Mouse (Mus musculus) liver, embryonic 12.5 days (tissue): ENCODE results near the gene Dpm2. TPM values are rescaled to one million over a fixed set of nuclear protein-coding genes. Genes with fewer than 3 reads are reported as not detected.

Source experiments
- ATAC-seq: fragments of 200-750 bp; cut with Nextera tagmentation; 2 replicates; pipeline ENCODE4 v1.8.0; 2017; ENCODE audit warnings: moderate number of reproducible peaks, mild to moderate bottlenecking, moderate library complexity
- H3K27ac ChIP-seq: fragments of 300-500 bp; sonication (generic); 2 replicates; pipeline ENCODE4 v1.5.1; 2016; ENCODE audit warnings: mild to moderate bottlenecking
- H3K27me3 ChIP-seq: fragments of 300-500 bp; sonication (generic); replicated peaks from 2 replicates; pipeline ENCODE4 v1.6.1; 2016; ENCODE audit warnings: mild to moderate bottlenecking, moderate library complexity
- H3K36me3 ChIP-seq: fragments of 300-500 bp; sonication (generic); 2 replicates; pipeline ENCODE4 v1.6.1; 2016; ENCODE audit warnings: mild to moderate bottlenecking, moderate library complexity
- H3K4me1 ChIP-seq: fragments of 300-500 bp; sonication (generic); 2 replicates; pipeline ENCODE4 v1.6.1; 2016
- H3K4me2 ChIP-seq: fragments of 300-500 bp; sonication (generic); 2 replicates; pipeline ENCODE4 v1.6.1; 2016; ENCODE audit warnings: mild to moderate bottlenecking, moderate library complexity
- H3K4me3 ChIP-seq: fragments of 300-500 bp; sonication (generic); 2 replicates; pipeline ENCODE4 v1.5.1; 2016; ENCODE audit warnings: mild to moderate bottlenecking, moderate library complexity
- H3K9ac ChIP-seq: fragments of 300-500 bp; sonication (generic); 2 replicates; pipeline ENCODE4 v1.6.1; 2016; ENCODE audit warnings: mild to moderate bottlenecking, moderate library complexity
- H3K9me3 ChIP-seq: fragments of 300-500 bp; sonication (generic); replicated peaks from 2 replicates; pipeline ENCODE4 v1.6.1; 2016; ENCODE audit warnings: mild to moderate bottlenecking, moderate library complexity
- WGBS: fragments of 180-500 bp; shearing (Covaris S2); methylation state at CpG from one replicate; pipeline ENCODE4 v1.1.7; 2016; ENCODE audit not compliant: insufficient replicate concordance; 5-methylcytosine and 5-hydroxymethylcytosine counted together
- polyA plus RNA-seq: library from polyadenylated mRNA; unstranded; fragments of >200 nt; fragmentation: Nextera tagmentation; extraction: Ambion mirVana; gene quantifications from 2 replicates; pipeline ENCODE4 v1.2.1, GENCODE M21; 2016

Gene Dpm2
- polyA plus RNA-seq: 69.5 and 73.8 TPM in 2 replicates

DNA sequence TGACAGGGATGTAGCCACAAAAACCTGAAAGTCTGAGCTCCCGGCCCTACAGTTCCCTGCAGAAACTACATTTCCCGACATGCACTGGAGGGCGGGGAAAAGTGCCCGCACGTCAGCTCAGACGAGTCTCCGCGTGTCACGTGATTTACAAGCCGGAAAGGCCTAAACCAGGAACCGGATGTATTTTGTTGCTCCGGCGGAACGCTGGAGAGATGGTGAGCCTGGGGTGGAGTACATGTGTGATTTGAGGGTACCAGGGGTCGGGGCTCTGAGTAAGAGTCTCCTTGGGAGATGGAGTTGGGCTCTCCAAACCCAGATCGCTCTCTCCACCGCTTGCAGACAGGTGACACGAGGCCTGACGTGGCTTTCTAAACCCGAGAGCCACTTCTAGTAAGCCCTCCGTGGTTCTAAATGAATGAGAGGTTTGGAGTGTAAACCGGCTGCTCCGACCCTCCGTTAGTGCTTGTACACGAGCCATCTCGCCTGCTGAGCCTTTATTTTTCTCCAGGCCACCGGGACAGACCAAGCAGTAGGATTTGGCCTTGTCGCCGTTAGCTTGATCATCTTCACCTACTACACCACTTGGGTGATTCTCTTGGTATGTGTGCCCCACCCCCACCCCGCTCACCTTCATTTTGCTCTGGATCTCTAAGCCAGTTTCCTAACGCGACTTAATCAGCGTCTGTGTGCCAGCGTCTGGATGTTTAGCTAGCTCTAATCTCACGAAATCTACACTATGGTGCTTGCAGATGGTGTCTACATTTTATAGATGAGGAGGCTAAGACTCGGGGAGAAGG, at the start of gene Dpm2:
Dpm2 (plus strand) TSS at position 161 of the 797 bp plus-strand sequence.
- H3K9me3 ChIP-seq: no peaks in the 10 kb centered on the region
- peak within 1 kb of the TSS; percentile 89 for H3K4me2 ChIP-seq
- H3K27ac ChIP-seq: peak within 1 kb of the TSS; percentile 69
- peak within 1 kb of the TSS; percentile 72 for H3K4me3 ChIP-seq
- WGBS: under 1% methylated on average over 36 of the region's 36 CpGs
- peak; percentile 83 for ATAC-seq
- H3K27me3 ChIP-seq: peaks cover 8% of the 10 kb centered on the region
- peak within 1 kb of the TSS; percentile 75 for H3K9ac ChIP-seq
- peaks cover 30% of the 10 kb centered on the region for H3K36me3 ChIP-seq
- peaks cover 25% of the 10 kb centered on the region for H3K4me1 ChIP-seq

DNA sequence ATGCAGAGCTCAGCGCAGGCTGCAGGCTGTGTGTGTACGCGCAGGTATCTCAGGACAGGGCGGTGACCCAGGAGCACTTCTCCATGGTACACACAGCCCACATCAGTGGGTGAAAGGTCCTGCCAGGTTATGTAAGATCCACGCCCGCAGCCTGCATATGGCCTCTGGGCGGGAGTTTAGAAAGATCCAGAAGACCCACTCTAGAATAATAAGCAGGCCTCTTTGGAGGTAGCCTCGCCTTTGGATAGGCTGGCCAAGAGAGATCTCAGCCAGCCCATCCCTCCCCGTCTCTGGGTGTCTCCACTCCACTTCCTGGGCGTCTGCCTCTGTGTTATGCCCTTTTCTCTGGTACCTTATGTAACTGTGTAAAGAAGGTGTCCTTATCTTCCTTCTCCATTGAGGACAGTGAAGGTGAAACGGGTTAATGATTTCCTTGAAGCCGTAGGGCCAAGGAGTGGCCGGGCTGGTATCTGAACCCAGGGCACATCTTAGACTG, 46.1 kb upstream of the Dpm2 start:
- Histone ChIP-seq H3K36me3 (no peaks in the 10 kb centered on the region), H3K9me3 (no peaks in the 10 kb centered on the region), H3K9ac (no peak overlapping the region), H3K4me2 (no peak overlapping the region), H3K27ac (no peak overlapping the region), H3K4me3 (no peak overlapping the region), H3K27me3 (no peaks in the 10 kb centered on the region), H3K4me1 (no peaks in the 10 kb centered on the region; the same call in 1 of the 2 replicates)
- WGBS: 73% methylated on average over 13 of the region's 13 CpGs
- no peak for ATAC-seq

DNA sequence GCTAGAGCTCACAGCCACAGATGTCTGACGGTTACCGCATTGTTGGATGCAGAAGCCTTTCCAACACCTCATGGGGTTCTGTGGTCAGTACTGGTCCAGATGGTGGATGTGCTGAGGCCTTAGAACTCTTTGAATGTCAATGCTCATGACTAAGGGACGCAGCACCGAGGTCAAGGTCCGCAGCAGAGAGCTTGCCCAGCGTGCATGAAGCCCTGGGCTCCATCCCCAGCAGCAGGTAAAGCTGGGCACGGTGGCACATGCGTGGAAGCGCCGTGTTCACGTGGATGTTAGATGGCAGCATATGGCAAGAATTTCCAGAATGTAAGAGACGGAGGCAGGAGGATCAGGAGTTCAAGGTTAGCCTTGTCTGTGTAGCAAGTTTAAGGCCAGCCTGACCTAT, 44.8 kb upstream of the Dpm2 start:
- Histone ChIP-seq H3K9ac (no peak overlapping the region), H3K27me3 (no peaks in the 10 kb centered on the region), H3K4me2 (no peak overlapping the region), H3K4me1 (no peaks in the 10 kb centered on the region; the same call in 1 of the 2 replicates), H3K36me3 (no peaks in the 10 kb centered on the region), H3K9me3 (no peaks in the 10 kb centered on the region), H3K27ac (no peak overlapping the region), H3K4me3 (no peak overlapping the region)
- ATAC-seq: no peak
- 75% methylated on average over 12 of the region's 12 CpGs for WGBS

DNA sequence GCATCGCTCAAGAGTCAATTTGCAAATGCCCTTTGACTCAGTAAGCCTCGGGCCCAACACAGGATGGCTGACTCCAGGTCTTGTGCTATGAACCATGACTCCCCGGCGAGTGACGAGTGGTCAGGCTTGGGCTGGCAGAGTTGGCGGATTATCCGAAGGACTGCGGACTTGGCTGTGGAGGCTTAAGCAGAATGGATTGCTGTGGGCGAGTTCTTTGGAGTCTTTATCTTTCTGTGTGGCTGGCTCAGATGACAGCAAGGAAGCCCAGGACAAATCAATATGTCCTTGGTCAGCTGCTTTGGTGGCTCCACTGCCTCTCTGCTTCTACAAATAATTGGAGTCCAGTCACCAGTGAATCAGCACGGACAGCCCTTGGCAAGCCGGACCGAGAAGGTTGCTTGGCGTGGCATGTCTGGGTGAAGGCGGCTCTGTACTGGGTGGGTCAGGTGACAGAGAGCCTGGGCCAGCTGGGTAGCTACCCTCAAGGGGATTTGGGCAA, 43.1 kb upstream of the Dpm2 start:
- Histone ChIP-seq H3K27me3 (no peaks in the 10 kb centered on the region), H3K4me2 (no peak overlapping the region), H3K4me3 (no peak overlapping the region), H3K9ac (no peak overlapping the region), H3K4me1 (no peaks in the 10 kb centered on the region; the same call in 1 of the 2 replicates), H3K36me3 (no peaks in the 10 kb centered on the region), H3K9me3 (no peaks in the 10 kb centered on the region), H3K27ac (no peak overlapping the region)
- WGBS: 76% methylated on average over 14 of the region's 14 CpGs
- ATAC-seq: no peak

DNA sequence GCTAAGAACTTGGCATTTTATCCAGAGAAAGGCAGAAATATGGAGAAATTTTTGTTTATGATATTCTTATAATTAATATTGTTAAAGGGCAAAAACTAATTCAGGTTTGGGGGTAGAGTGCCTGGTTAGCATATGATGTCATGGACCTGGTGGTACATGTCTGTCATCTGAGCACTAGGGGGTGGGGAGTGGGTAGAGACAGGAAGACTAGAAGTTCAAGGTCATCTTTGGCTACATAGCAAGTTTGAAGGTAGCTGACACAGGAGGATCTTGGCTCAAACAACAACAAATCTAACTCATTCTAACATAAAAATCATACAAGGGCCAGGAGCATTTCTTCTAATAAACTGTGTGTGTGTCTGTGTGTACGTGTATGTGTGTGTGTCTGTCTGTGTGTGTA, 42.3 kb upstream of the Dpm2 start:
- Histone ChIP-seq H3K27me3 (peaks cover 4% of the 10 kb centered on the region; the same call in 1 of the 2 replicates), H3K9ac (no peak overlapping the region), H3K4me2 (no peak overlapping the region), H3K27ac (no peak overlapping the region), H3K4me3 (no peak overlapping the region), H3K36me3 (no peaks in the 10 kb centered on the region), H3K9me3 (no peaks in the 10 kb centered on the region), H3K4me1 (no peaks in the 10 kb centered on the region; the same call in 1 of the 2 replicates)
- ATAC-seq: no peak
- WGBS: 79% methylated on average over 1 of the region's 1 CpGs

DNA sequence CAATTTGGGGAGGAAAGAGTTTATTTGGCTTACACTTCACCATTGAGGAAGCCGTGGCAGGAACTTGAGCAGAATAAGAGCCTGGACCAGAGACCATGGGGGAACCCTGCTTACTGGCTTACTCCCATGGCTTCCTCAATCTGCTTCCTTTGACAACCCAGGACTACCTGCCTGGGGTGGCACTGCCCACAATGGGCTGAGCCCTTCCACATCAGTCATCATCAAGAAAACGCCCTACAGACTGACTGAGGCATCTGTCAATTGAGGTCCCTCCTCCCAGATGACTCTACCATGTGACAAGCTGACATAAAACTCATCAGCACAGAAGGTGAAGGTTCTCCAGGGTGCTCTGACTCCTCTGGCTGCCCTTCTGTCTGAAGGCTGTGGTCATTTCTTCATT, 40.2 kb upstream of the Dpm2 start:
- no peaks in the 10 kb centered on the region for H3K9me3 ChIP-seq
- H3K27me3 ChIP-seq: peaks cover 11% of the 10 kb centered on the region
- WGBS: 25% methylated on average over 2 of the region's 2 CpGs
- H3K9ac ChIP-seq: no peak overlapping the region
- H3K36me3 ChIP-seq: no peaks in the 10 kb centered on the region
- H3K27ac ChIP-seq: no peak overlapping the region
- H3K4me1 ChIP-seq: peaks cover 13% of the 10 kb centered on the region
- H3K4me2 ChIP-seq: no peak overlapping the region
- no peak for ATAC-seq
- H3K4me3 ChIP-seq: no peak overlapping the region

DNA sequence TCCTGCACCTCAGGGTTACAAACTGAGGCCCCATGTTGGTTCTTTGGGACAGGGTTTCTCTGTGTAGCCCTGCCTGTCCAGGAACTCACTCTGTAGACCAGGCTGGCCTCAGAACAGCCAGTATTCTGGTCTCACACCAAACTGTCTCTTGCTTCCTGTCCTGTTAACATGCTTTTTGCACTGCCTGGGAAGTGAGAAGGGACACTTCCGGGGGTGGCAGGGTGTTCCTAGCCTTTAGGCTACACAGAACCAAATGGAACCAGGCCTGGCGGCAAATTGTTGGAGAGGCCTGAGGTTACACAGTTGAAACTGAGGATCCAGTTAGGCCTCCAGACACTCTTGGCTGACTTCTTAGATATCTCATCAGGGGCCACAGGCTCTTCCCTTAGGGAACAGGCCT, 37.5 kb upstream of the Dpm2 start:
- Histone ChIP-seq H3K27ac (no peak overlapping the region), H3K36me3 (no peaks in the 10 kb centered on the region), H3K9me3 (no peaks in the 10 kb centered on the region), H3K4me3 (no peak overlapping the region), H3K27me3 (peaks cover 38% of the 10 kb centered on the region), H3K4me1 (peaks cover 39% of the 10 kb centered on the region), H3K4me2 (no peak overlapping the region), H3K9ac (no peak overlapping the region)
- ATAC-seq: no peak
- 75% methylated on average over 2 of the region's 2 CpGs for WGBS

DNA sequence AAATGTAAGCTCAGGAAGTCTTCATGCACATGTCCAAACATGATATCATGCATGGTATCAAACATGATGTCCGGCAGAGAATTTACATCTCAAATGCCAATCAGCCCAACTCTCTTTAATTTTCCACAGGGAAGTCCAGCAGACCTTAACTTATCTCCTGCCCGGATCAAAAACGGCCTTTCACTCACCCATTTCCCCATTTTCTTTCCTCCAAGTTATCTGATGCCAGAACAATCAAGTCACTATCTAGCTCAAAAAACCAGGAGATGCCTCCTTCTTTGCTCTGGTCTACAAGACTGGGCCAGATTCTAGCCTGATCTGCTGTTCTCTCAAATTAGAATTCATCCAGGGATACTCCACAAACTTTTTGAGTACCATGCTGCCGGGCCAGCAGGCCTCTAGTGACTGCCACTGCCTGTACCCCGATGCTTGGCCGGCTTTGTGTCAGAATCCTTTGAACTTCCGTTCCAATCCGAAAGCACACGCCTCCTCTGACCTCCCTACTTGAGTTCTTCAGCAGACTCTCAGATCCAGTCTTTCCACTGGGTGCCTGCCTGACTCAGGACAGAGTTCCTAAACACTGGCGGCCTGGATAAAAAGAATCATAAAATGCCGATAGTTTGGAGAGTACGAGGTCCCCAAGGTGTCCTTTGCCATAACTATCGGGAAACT, 36.5 kb upstream of the Dpm2 start:
- ATAC-seq: no peak
- peaks cover 39% of the 10 kb centered on the region for H3K4me1 ChIP-seq

DNA sequence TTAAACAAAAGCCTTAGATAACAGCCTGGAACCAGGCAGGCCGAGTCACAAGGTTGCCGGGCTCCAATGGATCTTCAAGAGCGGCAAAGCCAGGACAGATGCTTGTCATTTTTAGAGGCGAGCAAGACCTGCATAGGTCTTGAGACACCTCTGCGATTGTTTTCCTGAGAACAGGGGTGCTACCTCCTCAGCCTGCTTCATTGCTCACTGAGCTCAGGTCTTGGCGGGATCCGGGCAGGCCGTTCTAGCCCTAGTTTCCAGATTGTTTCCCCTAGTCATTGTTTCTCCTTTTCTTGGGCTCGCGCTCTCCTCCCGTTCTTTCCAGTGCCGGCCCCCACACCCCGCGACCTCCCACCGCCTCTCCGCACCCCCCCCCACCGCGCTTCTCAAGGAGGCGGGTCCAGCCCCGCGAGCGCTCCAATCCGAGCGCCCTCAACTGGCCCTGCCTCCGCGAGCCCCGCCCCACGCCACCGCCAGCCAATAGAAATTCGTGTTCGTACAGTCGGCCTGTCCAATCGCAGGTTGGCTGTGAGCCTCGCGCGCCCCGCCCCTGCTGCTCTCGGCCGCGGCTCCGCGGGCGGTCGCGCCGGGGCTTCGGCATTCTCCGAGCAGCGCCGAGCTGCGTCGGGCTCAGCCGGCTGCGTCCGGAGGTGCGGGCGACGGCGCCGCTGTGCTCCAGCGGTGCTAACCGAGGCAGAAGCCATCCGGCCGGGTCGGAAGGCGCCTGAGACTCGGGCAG, 35.8 kb upstream of the Dpm2 start, which contains the start of gene Fam102a:
Fam102a (plus strand) TSS at position 600 of the 739 bp plus-strand sequence.
- peak within 1 kb of the TSS; percentile 76 for H3K4me3 ChIP-seq
- peaks cover 39% of the 10 kb centered on the region for H3K4me1 ChIP-seq
- H3K27me3 ChIP-seq: peaks cover 55% of the 10 kb centered on the region
- H3K36me3 ChIP-seq: no peaks in the 10 kb centered on the region
- H3K9me3 ChIP-seq: no peaks in the 10 kb centered on the region
- peak within 1 kb of the TSS; percentile 82 for H3K27ac ChIP-seq
- under 1% methylated on average over 67 of the region's 67 CpGs for WGBS
- peak within 1 kb of the TSS; percentile 79 for H3K9ac ChIP-seq
- ATAC-seq: peak; percentile 92
- H3K4me2 ChIP-seq: peak within 1 kb of the TSS; percentile 100

More for the DNA sequence above, 36.5 kb upstream of the Dpm2 start:
- H3K27me3 ChIP-seq: peaks cover 48% of the 10 kb centered on the region
- peak overlapping the region; percentile 72 for H3K9ac ChIP-seq
- no peaks in the 10 kb centered on the region for H3K36me3 ChIP-seq
- no peaks in the 10 kb centered on the region for H3K9me3 ChIP-seq
- H3K4me3 ChIP-seq: peak overlapping the region; percentile 76
- H3K4me2 ChIP-seq: peak overlapping the region; percentile 100
- H3K27ac ChIP-seq: peak overlapping the region; percentile 69
- 12% methylated on average over 13 of the region's 13 CpGs for WGBS

DNA sequence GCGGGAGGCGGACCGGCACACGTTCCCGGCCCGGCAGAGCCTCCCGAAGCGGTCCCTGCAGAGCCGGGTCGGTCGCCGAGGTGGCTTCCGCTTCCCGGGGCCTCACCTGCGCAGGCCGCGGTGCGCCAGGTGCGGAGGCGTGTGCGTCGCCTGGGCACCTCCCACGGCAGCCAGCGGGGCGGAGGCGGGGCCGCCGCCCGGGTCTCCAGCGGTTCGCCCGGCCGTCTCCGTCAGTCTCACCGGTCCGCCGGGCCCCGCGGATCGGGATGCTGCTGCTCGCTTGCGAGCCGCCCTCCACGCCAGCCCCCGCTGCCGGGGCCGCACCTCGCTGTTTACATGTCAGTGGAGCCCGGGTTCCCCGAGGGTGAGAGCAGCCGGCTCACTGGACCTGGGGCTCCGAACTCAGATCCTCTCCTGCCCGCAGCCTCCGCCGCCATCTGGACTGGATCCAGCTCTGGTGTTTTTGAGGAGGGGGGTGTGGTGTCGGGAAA, 35.1 kb upstream of the Dpm2 start:
- H3K9ac ChIP-seq: peak overlapping the region; percentile 79
- H3K36me3 ChIP-seq: no peaks in the 10 kb centered on the region
- ATAC-seq: peak; percentile 62; the same call in 1 of the 2 replicates
- peaks cover 62% of the 10 kb centered on the region for H3K27me3 ChIP-seq
- WGBS: 3% methylated on average over 56 of the region's 56 CpGs
- H3K27ac ChIP-seq: peak overlapping the region; percentile 82
- peak overlapping the region; percentile 100 for H3K4me2 ChIP-seq
- H3K9me3 ChIP-seq: no peaks in the 10 kb centered on the region
- H3K4me3 ChIP-seq: peak overlapping the region; percentile 76
- peaks cover 39% of the 10 kb centered on the region for H3K4me1 ChIP-seq

DNA sequence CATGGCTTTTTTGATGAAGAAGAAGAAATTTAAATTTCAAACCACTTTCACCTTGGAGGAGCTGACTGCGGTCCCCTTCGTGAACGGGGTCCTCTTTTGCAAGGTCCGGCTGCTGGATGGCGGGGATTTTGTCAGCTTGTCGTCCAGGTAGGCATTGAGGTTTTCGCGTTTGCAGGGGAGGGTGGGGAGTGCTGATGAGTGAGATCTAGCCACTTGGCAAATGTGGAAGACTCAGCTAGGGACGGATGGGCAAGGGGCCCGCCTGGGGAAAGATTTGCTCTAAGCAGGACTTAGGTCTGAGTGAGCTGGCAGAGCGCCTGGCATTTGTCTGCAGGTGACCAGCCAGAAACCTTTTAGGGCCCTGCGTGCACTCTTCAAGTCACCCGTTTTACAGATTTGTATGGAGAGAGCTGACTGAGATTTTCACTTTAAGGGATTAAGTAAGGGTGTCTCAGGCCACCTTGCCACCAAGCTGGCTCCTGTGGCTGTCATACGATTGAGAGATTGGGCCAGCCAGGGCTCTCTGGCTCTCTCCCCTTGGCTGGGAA, 34.5 kb upstream of the Dpm2 start:
- Histone ChIP-seq H3K9me3 (no peaks in the 10 kb centered on the region), H3K9ac (peak overlapping the region; percentile 79), H3K36me3 (no peaks in the 10 kb centered on the region), H3K4me2 (peak overlapping the region; percentile 100), H3K27me3 (peaks cover 66% of the 10 kb centered on the region), H3K4me3 (peak overlapping the region; percentile 76), H3K4me1 (peaks cover 39% of the 10 kb centered on the region), H3K27ac (no peak overlapping the region)
- ATAC-seq: no peak
- 3% methylated on average over 14 of the region's 14 CpGs for WGBS
